Mouse (Mus musculus) lung, postnatal 0 days (tissue): ENCODE data around the gene Gm20388.

ENCODE experiments used
- CTCF ChIP-seq: IDR thresholded peaks from 2 replicates; pipeline ENCODE4 v1.5.1; 2016; ENCODE audit warnings: antibody characterized with exemption, mild to moderate bottlenecking
- EP300 ChIP-seq: IDR thresholded peaks from 2 replicates; pipeline ENCODE4 v1.6.1; 2016; ENCODE audit warnings: antibody characterized with exemption, mild to moderate bottlenecking, control low read depth

- TF ChIP-seq CTCF (no peak), EP300 (no peak)
Observed at GRCm38 (mm10) chr8:120859881-120860280, 949.2 kb downstream of the Gm20388 start.
